Mouse (Mus musculus) lung, postnatal 36 days (tissue): ENCODE measurements around the gene Dhtkd1.

Experiments used
- DNase-seq: peaks from one replicate; pipeline ENCODE4 v3.0.0; 2022; ENCODE audit warnings: mixed read lengths

Gene Dhtkd1

GRCm38 (mm10) chr2:5930291-5931054 is 12.1 kb downstream of the Dhtkd1 start:
- DNase-seq, result peak; percentile 18

GRCm38 (mm10) chr2:5929793-5930192 is 12.8 kb downstream of the Dhtkd1 start:
- DNase-seq, result no peak

GRCm38 (mm10) chr2:5927481-5927880 is 15.1 kb downstream of the Dhtkd1 start:
- DNase-seq, result no peak

- no peak for DNase-seq
Measured at GRCm38 (mm10) chr2:5923786-5924185, 18.8 kb downstream of the Dhtkd1 start.

GRCm38 (mm10) chr2:5922823-5923222 is 19.8 kb downstream of the Dhtkd1 start:
- DNase-seq, result no peak

- DNase-seq, result no peak
Measured at GRCm38 (mm10) chr2:5911282-5911965, 31.2 kb downstream of the Dhtkd1 start.

- DNase-seq, result peak; percentile 67
Measured at GRCm38 (mm10) chr2:5906625-5907024, 36.0 kb downstream of the Dhtkd1 start.

GRCm38 (mm10) chr2:5906092-5906491 is 36.5 kb downstream of the Dhtkd1 start:
- peak; percentile 15 for DNase-seq

GRCm38 (mm10) chr2:5900145-5900544 is 42.4 kb downstream of the Dhtkd1 start:
- peak; percentile 29 for DNase-seq

- DNase-seq, result peak; percentile 99
Measured at GRCm38 (mm10) chr2:5894843-5895570, 47.6 kb downstream of the Dhtkd1 start, which contains the start of gene Sec61a2. TSS of gene Sec61a2 (minus strand) at chr2:5895432.

GRCm38 (mm10) chr2:5894296-5894695 is 48.3 kb downstream of the Dhtkd1 start:
- no peak for DNase-seq

- no peak for DNase-seq
Measured at GRCm38 (mm10) chr2:5889412-5889811, 53.2 kb downstream of the Dhtkd1 start.

GRCm38 (mm10) chr2:5888865-5889264 is 53.7 kb downstream of the Dhtkd1 start:
- DNase-seq, result no peak

- DNase-seq, result no peak
Measured at GRCm38 (mm10) chr2:5877446-5877845, 65.1 kb downstream of the Dhtkd1 start.

GRCm38 (mm10) chr2:5869746-5870145 is 72.8 kb downstream of the Dhtkd1 start:
- DNase-seq, result no peak

GRCm38 (mm10) chr2:5867681-5868080 is 74.9 kb downstream of the Dhtkd1 start:
- DNase-seq, result no peak

GRCm38 (mm10) chr2:5862834-5863233 is 79.8 kb downstream of the Dhtkd1 start, which contains the start of gene Gm13199:
TSS of gene Gm13199 (minus strand) at chr2:5862934.
- no peak for DNase-seq

- no peak for DNase-seq
Measured at GRCm38 (mm10) chr2:5851866-5852265, 90.7 kb downstream of the Dhtkd1 start.

GRCm38 (mm10) chr2:5851116-5851515 is 91.5 kb downstream of the Dhtkd1 start:
- peak; percentile 32 for DNase-seq
